Mouse (Mus musculus): Measurements from ENCODE around the gene Scn5a. TPM values are rescaled to one million over a fixed set of nuclear protein-coding genes. Genes with fewer than 3 reads are reported as not detected.

The Scn5a gene
- polyA plus RNA-seq, 1 experiment from 2014 or later: 0.24 TPM

DNA sequence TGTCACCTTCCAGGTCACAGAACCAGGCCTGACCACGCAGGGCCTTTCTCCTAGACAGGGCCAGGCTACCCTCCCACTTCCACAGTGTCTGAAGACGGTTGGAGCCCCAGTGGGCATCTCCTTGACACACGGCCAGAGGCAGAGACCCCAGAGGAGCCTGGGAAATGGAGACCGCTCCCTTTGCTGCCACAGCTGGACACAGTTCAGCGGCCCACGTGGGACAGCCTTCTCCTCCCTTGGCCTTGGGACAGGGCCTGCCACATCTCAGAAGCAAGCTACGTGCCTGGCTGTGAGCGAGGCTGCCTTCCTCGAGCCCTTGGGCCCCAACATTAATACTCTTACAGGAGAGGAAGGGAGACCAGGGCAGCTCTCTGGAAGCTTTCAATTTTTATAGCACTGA lies 94.4 kb downstream of the Scn5a start:
- no peaks in the 10 kb centered on the region; the same call in 1 of the 2 replicates for H3K36me3 ChIP-seq (ENCODE audit: control insufficient read depth, insufficient read depth, low read length)
- no peak overlapping the region for H3K4me3 ChIP-seq (ENCODE audit: low read length)
- no peak overlapping the region for H3K4me2 ChIP-seq (ENCODE audit: low read length)
- no peaks in the 10 kb centered on the region; the same call in 1 of the 2 replicates for H3K27me3 ChIP-seq (replicated peaks; ENCODE audit: control insufficient read depth, insufficient read depth, low read length)
- no peaks in the 10 kb centered on the region for H3K9me3 ChIP-seq (ENCODE audit: control insufficient read depth, low read length)
- WGBS: 65% methylated on average over 9 of the region's 9 CpGs
- no peak overlapping the region for H3K27ac ChIP-seq (ENCODE audit: low read depth, low read length)
- H3K4me1 ChIP-seq (ENCODE audit: control insufficient read depth, insufficient read depth, low read depth, low read length): peaks cover 2% of the 10 kb centered on the region; the same call in 1 of the 2 replicates
- H3K9ac ChIP-seq (ENCODE audit: low read depth, low read length): no peak overlapping the region
- ATAC-seq: no peak

DNA sequence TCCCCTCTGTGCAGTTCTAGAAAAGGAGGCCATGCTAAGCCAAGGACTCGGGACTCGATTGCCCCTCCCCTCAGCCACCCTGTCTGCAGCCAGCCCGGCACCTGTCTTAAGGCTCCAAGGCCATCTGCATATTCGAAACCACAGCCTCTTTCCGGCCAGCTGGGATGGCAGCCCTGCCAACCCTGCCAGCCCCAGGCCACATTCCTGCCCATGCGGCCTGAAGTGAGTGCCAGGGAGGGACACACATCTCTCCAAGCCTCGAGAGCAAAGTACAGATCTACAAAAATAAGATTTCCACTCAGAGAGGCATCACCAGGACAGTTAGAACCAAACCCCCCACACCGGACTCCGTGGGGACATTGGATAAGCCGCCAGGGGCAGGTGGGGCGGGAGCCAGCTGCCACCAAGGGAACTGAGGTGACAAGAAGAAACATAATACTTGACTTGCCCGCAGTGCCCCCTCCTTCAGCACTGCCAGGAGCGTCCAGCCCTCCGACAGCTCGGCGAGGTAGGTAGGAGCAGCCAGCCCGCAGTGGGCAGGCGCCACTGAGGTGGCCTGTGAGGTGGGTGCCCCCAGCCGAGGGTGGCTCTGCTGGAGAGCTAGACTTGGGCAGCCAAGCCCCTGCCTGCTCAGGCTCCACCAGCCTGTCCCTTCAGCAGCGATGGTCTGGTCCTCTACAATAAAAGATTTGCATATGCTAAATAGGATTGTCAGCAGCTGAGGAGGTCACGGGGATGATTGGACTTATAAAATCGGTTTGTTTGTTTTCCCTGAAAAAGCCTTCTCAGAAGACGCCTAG lies 95.1 kb downstream of the Scn5a start:
- 43% methylated on average over 23 of the region's 23 CpGs for WGBS
- no peak overlapping the region for H3K4me2 ChIP-seq (ENCODE audit: low read length)
- H3K27me3 ChIP-seq (replicated peaks; ENCODE audit: control insufficient read depth, insufficient read depth, low read length): no peaks in the 10 kb centered on the region
- peaks cover 2% of the 10 kb centered on the region; the same call in 1 of the 2 replicates for H3K4me1 ChIP-seq (ENCODE audit: control insufficient read depth, insufficient read depth, low read depth, low read length)
- no peak overlapping the region for H3K9ac ChIP-seq (ENCODE audit: low read depth, low read length)
- H3K4me3 ChIP-seq (ENCODE audit: low read length): no peak overlapping the region
- 0 out of 2 replicates have a peak, but pooled peaks have one; percentile 11 for ATAC-seq
- H3K27ac ChIP-seq (ENCODE audit: low read depth, low read length): no peak overlapping the region
- no peaks in the 10 kb centered on the region for H3K9me3 ChIP-seq (ENCODE audit: control insufficient read depth, low read length)
- no peaks in the 10 kb centered on the region; the same call in 1 of the 2 replicates for H3K36me3 ChIP-seq (ENCODE audit: control insufficient read depth, insufficient read depth, low read length)

DNA sequence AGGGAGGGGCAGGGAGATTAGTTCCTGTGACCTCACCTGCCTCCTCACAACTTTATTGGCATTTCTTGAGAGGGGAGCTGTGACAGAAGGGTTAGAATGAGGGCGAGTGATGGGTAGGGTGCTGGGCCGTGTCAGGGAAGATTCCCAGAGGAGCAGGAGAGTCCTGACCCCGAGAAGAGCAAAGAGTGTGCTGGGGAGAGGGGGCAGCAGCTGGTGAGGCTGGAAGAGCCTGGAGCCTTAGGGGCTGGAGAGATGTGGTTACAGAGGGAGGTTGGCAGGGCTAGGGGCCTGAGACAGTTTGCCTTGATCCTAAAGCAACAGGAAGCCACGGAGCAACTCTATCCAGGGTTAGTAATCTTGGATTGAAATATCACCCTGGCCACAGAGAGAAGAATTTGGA lies 97.2 kb downstream of the Scn5a start:
- ATAC-seq: no peak
- Histone ChIP-seq H3K27ac (ENCODE audit: low read depth, low read length) (no peak overlapping the region), H3K9ac (ENCODE audit: low read depth, low read length) (no peak overlapping the region), H3K4me2 (ENCODE audit: low read length) (no peak overlapping the region), H3K4me1 (ENCODE audit: control insufficient read depth, insufficient read depth, low read depth, low read length) (peaks cover 6% of the 10 kb centered on the region; the same call in 1 of the 2 replicates), H3K36me3 (ENCODE audit: control insufficient read depth, insufficient read depth, low read length) (no peaks in the 10 kb centered on the region; the same call in 1 of the 2 replicates), H3K9me3 (ENCODE audit: control insufficient read depth, low read length) (no peaks in the 10 kb centered on the region), H3K27me3 (replicated peaks; ENCODE audit: control insufficient read depth, insufficient read depth, low read length) (no peaks in the 10 kb centered on the region), H3K4me3 (ENCODE audit: low read length) (no peak overlapping the region)
- 85% methylated on average over 4 of the region's 4 CpGs for WGBS

DNA sequence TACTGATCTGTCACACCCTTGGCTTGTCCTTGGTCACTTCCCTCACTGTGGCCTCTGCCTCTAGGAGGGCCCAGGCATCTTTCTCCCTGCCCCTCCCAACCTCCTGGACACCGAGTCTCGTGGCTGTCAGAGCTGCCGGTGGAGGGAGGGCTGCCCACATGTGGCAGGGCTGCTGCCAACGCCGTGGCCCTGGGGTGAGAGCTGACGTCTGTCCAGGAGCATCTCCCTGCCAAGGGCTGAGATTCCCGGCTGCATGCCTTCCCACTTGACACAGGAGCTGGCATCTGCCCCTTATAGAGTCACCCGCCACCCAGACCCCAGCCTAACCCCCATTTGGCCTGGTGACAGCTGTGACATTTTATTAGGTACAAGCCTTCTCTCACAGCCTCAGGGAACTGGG lies 99.5 kb downstream of the Scn5a start:
- H3K27ac ChIP-seq (ENCODE audit: low read depth, low read length): no peak overlapping the region
- H3K4me3 ChIP-seq (ENCODE audit: low read length): no peak overlapping the region
- no peaks in the 10 kb centered on the region for H3K27me3 ChIP-seq (replicated peaks; ENCODE audit: control insufficient read depth, insufficient read depth, low read length)
- 22% methylated on average over 8 of the region's 8 CpGs for WGBS
- H3K9ac ChIP-seq (ENCODE audit: low read depth, low read length): no peak overlapping the region; the same call in 1 of the 2 replicates
- peaks cover 4% of the 10 kb centered on the region; the same call in 1 of the 2 replicates for H3K4me1 ChIP-seq (ENCODE audit: control insufficient read depth, insufficient read depth, low read depth, low read length)
- no peaks in the 10 kb centered on the region for H3K36me3 ChIP-seq (ENCODE audit: control insufficient read depth, insufficient read depth, low read length)
- no peaks in the 10 kb centered on the region for H3K9me3 ChIP-seq (ENCODE audit: control insufficient read depth, low read length)
- H3K4me2 ChIP-seq (ENCODE audit: low read length): no peak overlapping the region
- peak; percentile 44; the same call in 1 of the 2 replicates for ATAC-seq

DNA sequence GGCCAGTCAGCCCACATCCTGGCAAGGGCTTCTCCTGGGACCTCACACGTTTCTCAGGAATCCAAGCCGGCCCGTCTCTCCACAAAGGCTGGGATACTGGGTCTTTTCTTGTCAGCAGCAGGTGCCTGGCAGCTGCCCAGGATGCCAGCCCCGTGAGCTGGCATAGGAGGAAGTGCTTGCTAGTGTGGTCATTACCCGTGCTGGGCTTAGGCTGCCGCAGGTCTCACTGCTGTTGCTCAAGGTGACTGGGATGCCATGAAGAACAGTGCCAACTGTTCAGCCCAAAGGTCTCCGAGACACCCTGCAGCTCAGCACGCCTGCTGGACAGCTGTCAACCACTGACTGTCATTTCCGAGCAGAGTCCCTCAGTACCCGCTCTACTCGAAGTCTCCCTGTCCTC lies 100.5 kb downstream of the Scn5a start:
- H3K4me2 ChIP-seq (ENCODE audit: low read length): no peak overlapping the region
- H3K4me3 ChIP-seq (ENCODE audit: low read length): no peak overlapping the region
- no peak for ATAC-seq
- H3K27ac ChIP-seq (ENCODE audit: low read depth, low read length): no peak overlapping the region
- H3K36me3 ChIP-seq (ENCODE audit: control insufficient read depth, insufficient read depth, low read length): no peaks in the 10 kb centered on the region
- H3K27me3 ChIP-seq (replicated peaks; ENCODE audit: control insufficient read depth, insufficient read depth, low read length): no peaks in the 10 kb centered on the region
- H3K4me1 ChIP-seq (ENCODE audit: control insufficient read depth, insufficient read depth, low read depth, low read length): peaks cover 4% of the 10 kb centered on the region; the same call in 1 of the 2 replicates
- WGBS: 62% methylated on average over 11 of the region's 11 CpGs
- no peaks in the 10 kb centered on the region for H3K9me3 ChIP-seq (ENCODE audit: control insufficient read depth, low read length)
- no peak overlapping the region for H3K9ac ChIP-seq (ENCODE audit: low read depth, low read length)

DNA sequence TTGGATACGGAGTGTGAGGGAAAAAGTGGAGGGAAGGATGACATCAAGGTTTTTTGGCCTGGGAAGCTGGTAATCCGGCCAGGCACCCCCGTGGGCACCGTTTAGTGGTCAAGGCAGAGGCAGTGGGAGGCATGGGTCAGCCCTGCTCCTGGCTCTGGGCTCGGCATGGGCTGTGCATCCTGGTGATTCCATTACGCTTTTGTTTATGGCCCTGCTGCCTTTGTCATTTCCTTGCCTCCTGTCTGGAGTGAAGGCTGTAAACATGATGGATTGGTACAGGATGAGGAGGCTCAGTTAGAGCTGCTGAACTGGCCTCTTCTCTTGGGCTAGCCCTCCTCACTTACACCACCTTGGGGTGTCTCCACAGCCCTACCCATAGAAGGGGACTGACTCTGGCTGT lies 101.1 kb downstream of the Scn5a start:
- Histone ChIP-seq H3K36me3 (ENCODE audit: control insufficient read depth, insufficient read depth, low read length) (no peaks in the 10 kb centered on the region), H3K27me3 (replicated peaks; ENCODE audit: control insufficient read depth, insufficient read depth, low read length) (no peaks in the 10 kb centered on the region), H3K9me3 (ENCODE audit: control insufficient read depth, low read length) (no peaks in the 10 kb centered on the region), H3K9ac (ENCODE audit: low read depth, low read length) (no peak overlapping the region), H3K27ac (ENCODE audit: low read depth, low read length) (no peak overlapping the region), H3K4me1 (ENCODE audit: control insufficient read depth, insufficient read depth, low read depth, low read length) (peaks cover 4% of the 10 kb centered on the region; the same call in 1 of the 2 replicates), H3K4me2 (ENCODE audit: low read length) (no peak overlapping the region), H3K4me3 (ENCODE audit: low read length) (no peak overlapping the region)
- 41% methylated on average over 6 of the region's 6 CpGs for WGBS
- ATAC-seq: no peak

DNA sequence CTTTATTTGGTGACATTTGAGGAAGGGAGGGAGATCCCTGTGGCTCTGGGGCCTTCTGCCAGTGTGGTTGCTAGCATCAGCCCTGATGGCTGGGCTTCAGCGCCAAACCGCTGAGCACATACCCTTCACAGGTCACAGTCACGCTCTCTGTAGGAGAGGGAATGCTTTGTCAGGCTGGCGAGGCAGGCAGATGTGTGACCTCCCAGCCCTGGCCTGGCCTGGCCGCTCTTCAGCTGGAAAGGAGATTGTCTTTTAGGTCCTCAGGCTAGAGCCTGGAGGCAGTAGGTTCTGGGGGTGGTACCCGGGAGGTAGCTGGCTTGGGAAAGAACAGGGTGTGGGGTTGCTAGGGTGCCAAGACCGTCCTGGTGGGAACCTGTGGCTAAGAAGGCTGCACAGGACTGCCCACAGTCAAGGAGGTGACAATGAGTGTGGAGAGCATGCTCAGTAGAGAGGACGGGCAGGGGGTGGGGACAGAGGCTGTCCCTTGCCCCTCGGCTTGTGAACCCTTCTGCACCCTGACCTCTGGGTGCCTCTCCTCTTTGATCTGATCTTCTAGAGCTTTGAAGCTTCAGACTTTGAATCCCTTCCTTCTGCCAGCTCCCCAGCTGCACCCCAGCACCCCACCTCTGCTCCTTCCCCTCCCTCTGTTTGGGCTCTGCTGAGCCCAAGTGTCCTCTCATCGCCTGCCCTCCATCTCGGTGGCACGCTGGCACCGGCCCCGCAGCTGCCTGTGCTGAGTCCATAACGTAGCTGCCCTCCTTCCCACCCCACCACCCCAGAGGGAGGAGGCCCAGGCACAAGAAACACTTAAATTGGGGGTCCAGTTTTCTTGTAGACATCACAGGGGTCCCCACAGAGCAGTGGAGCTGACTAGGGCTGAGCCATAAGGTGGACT lies 103.9 kb downstream of the Scn5a start:
- WGBS: 60% methylated on average over 15 of the region's 15 CpGs
- no peak overlapping the region for H3K27ac ChIP-seq (ENCODE audit: low read depth, low read length)

DNA sequence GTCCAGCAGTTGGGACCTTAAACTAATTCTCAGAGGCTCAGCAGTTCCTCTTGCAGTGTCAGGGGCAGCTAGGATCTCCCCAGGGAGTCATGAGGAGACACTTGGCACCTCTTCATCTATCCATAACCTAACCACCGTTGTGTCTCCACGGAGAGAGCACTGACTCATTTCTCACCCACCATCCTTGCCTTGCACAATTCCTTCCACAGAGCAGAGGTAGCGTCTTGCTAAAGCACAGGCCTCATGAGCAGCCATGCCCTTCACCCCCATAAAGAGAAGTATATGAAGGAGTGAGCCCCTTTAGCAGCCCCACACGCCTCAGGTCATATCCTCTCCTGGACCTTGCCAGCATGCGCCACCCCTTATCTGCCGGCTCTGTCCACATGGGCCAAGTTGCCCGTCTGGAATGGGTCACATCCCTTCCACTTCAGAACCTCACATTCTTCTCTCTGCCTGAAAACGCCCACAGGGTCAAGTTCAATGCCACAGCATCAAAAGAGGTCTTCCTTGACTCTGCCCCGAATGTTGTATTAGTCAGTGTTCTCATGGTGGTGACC lies 105.1 kb downstream of the Scn5a start:
- ATAC-seq: no peak
- Histone ChIP-seq H3K4me1 (ENCODE audit: control insufficient read depth, insufficient read depth, low read depth, low read length) (peaks cover 4% of the 10 kb centered on the region; the same call in 1 of the 2 replicates), H3K9me3 (ENCODE audit: control insufficient read depth, low read length) (no peaks in the 10 kb centered on the region), H3K27ac (ENCODE audit: low read depth, low read length) (no peak overlapping the region), H3K4me2 (ENCODE audit: low read length) (no peak overlapping the region), H3K36me3 (ENCODE audit: control insufficient read depth, insufficient read depth, low read length) (no peaks in the 10 kb centered on the region), H3K9ac (ENCODE audit: low read depth, low read length) (no peak overlapping the region), H3K4me3 (ENCODE audit: low read length) (no peak overlapping the region), H3K27me3 (replicated peaks; ENCODE audit: control insufficient read depth, insufficient read depth, low read length) (no peaks in the 10 kb centered on the region)
- 88% methylated on average over 9 of the region's 9 CpGs for WGBS

More for the DNA sequence above, 103.9 kb downstream of the Scn5a start:
- Histone ChIP-seq H3K27me3 (replicated peaks; ENCODE audit: control insufficient read depth, insufficient read depth, low read length) (no peaks in the 10 kb centered on the region), H3K9ac (ENCODE audit: low read depth, low read length) (no peak overlapping the region), H3K4me3 (ENCODE audit: low read length) (no peak overlapping the region), H3K4me2 (ENCODE audit: low read length) (no peak overlapping the region), H3K36me3 (ENCODE audit: control insufficient read depth, insufficient read depth, low read length) (no peaks in the 10 kb centered on the region), H3K9me3 (ENCODE audit: control insufficient read depth, low read length) (no peaks in the 10 kb centered on the region), H3K4me1 (ENCODE audit: control insufficient read depth, insufficient read depth, low read depth, low read length) (peaks cover 4% of the 10 kb centered on the region; the same call in 1 of the 2 replicates)
- ATAC-seq: no peak

All from hindbrain, embryonic 16.5 days (tissue).